Comparison of ENCODE assay signal across 9 mouse cellular contexts in the genomic region with DNA sequence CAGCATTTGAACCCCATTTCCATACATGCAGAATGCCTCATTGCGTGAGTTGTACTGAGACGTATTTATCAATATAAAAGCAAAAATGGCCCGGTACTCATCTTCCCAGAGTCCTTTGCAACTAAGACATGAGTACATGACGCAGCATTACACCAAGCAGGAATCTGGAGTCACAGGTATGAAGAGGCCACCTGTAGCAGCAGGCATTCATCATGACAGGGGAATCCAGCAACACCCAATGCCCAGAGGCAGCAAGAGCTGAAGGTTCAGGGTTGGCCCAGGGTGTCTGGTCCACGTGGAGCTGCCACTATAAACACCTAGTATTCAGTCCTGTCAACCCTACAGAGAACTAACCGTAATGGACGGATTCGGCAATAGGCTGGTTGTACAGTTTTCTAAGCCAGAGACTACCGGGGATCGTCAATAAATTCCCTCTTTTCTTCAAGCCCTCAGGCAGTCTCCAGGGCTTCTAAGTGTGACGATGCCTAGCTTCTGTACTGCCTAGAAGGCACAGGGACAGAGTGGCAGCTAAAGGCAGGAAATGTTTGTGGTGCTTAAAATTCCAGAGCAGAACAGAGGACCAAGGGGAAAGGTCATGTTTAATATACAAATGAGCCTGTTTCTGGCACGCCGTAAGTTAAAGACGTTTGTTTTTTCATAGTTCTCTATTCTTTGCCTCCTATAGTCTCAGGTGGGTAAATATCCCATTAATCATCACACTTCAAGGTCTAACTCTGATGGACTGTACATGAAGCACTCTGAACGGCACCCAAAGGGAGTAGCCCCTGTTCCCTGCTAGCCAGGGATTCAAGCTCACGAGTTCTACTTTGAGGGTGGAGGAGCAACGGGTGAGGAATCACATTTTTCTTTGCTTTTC.
DNase-seq lines count a peak whose midpoint lies in the region; ATAC-seq and TF ChIP-seq lines count a peak whose summit lies in the region.
"Had no signal": no experiment of that assay in that cellular context is flagged by ENCODE, and none has a peak within 500 bp of the region (broad histone marks: within the 10 kb centered on the region; RNA-seq: fewer than 3 reads in every experiment).

No protein-coding gene starts in this region.

- H3K27me3 ChIP-seq in heart, postnatal 0 days (ENCODE audit: control insufficient read depth, insufficient read depth, low read length): no peaks in the 10 kb centered on the region
- no peaks in the 10 kb centered on the region for H3K27me3 ChIP-seq in liver, embryonic 11.5 days (replicated peaks; ENCODE audit: control insufficient read depth, insufficient read depth, low read length)
- no peaks in the 10 kb centered on the region for H3K27me3 ChIP-seq in stomach, embryonic 14.5 days (ENCODE audit: control insufficient read depth, insufficient read depth, low read length)

- H3K4me3 ChIP-seq in heart, postnatal 0 days (ENCODE audit: low read depth, low read length): no peak overlapping the region
- H3K4me3 ChIP-seq in liver, embryonic 11.5 days (ENCODE audit: low read depth, low read length): no peak overlapping the region
- no peak overlapping the region for H3K4me3 ChIP-seq in stomach, embryonic 14.5 days (ENCODE audit: low read depth, low read length)

- H3K4me1 ChIP-seq in heart, postnatal 0 days (ENCODE audit: control insufficient read depth, insufficient read depth): peaks cover 16% of the 10 kb centered on the region; the same call in 1 of the 2 replicates
- peaks cover 10% of the 10 kb centered on the region for H3K4me1 ChIP-seq in liver, embryonic 11.5 days (replicated peaks; ENCODE audit: control insufficient read depth, insufficient read depth, low read length)
- H3K4me1 ChIP-seq in stomach, embryonic 14.5 days (ENCODE audit: control insufficient read depth, insufficient read depth, low read length): peaks cover 14% of the 10 kb centered on the region

- intact Hi-C loops in left cerebral cortex, postnatal 36 days (cut with DNase I): no loop called here

- H3K27ac ChIP-seq in heart, postnatal 0 days (ENCODE audit: low read depth): peak overlapping the region; percentile 44
- H3K27ac ChIP-seq in liver, embryonic 11.5 days (ENCODE audit: low read depth, low read length): no peak overlapping the region; the same call in 1 of the 2 replicates
- H3K27ac ChIP-seq in stomach, embryonic 14.5 days (ENCODE audit: low read length): peak overlapping the region; percentile 52; the same call in 1 of the 2 replicates

- TF ChIP-seq CTCF in heart, postnatal 0 days (IDR thresholded peaks at IDR 0.05; ENCODE audit: low read depth): no peak

- 32% methylated on average over 17 of the region's 17 CpGs for WGBS in heart, postnatal 0 days
- 57% methylated on average over 17 of the region's 17 CpGs for WGBS in liver, embryonic 11.5 days
- 25% methylated on average over 17 of the region's 17 CpGs for WGBS in stomach, embryonic 14.5 days

- H3K4me2 ChIP-seq in heart, postnatal 0 days (ENCODE audit: low read depth, low read length): peak overlapping the region; percentile 15
- H3K4me2 ChIP-seq in liver, embryonic 11.5 days: 0 out of 2 replicates have a peak overlapping the region, but pooled peaks have one; percentile 19
- H3K4me2 ChIP-seq in stomach, embryonic 14.5 days (replicated peaks; ENCODE audit: low read depth, low read length): peak overlapping the region; percentile 26

- peak; percentile 54 for DNase-seq in kidney, adult 18-20 months
- DNase-seq in kidney, postnatal 4 days: no peak
- DNase-seq in heart, postnatal 0 days (ENCODE audit: low spot score): peak; percentile 69
- no peak for DNase-seq in liver, embryonic 11.5 days (ENCODE audit: low spot score)
- no peak for DNase-seq in left cerebral cortex, postnatal 36 days (ENCODE audit: low spot score in 2 of 2)
- no peak for DNase-seq in urinary bladder, adult 2 months (ENCODE audit: low spot score)
- no peak for DNase-seq in left cerebral cortex, adult 9 months (ENCODE audit: low spot score in 2 of 2)
- DNase-seq: gastrocnemius, postnatal 10 days had no signal

- peak; percentile 83 for ATAC-seq in heart, postnatal 0 days (ENCODE audit: insufficient read depth, low read depth)
- ATAC-seq in liver, embryonic 11.5 days (replicated peaks; ENCODE audit: low FRiP score): no peak
- ATAC-seq in stomach, embryonic 14.5 days (ENCODE audit: insufficient number of reproducible peaks, insufficient read depth, low FRiP score, low read depth): peak; percentile 85

- no peak overlapping the region for H3K9ac ChIP-seq in heart, postnatal 0 days (replicated peaks; ENCODE audit: low read depth, low read length)
- no peak overlapping the region for H3K9ac ChIP-seq in liver, embryonic 11.5 days (ENCODE audit: low read depth, low read length)
- no peak overlapping the region for H3K9ac ChIP-seq in stomach, embryonic 14.5 days (replicated peaks; ENCODE audit: low read depth, low read length)

- TF ChIP-seq EP300 in heart, postnatal 0 days (IDR thresholded peaks at IDR 0.05; ENCODE audit: low read depth): no peak

- no peaks in the 10 kb centered on the region; the same call in 1 of the 2 replicates for H3K9me3 ChIP-seq in heart, postnatal 0 days (replicated peaks; ENCODE audit: control insufficient read depth, low read length)
- H3K9me3 ChIP-seq in liver, embryonic 11.5 days (ENCODE audit: control insufficient read depth, low read length): no peaks in the 10 kb centered on the region
- H3K9me3 ChIP-seq in stomach, embryonic 14.5 days (ENCODE audit: control insufficient read depth, low read depth, low read length): 0 out of 2 replicates have a peak, but pooled peaks cover 2% of the 10 kb centered on the region

- H3K36me3 ChIP-seq in heart, postnatal 0 days (replicated peaks; ENCODE audit: control insufficient read depth, insufficient read depth, low read length): no peaks in the 10 kb centered on the region
- H3K36me3 ChIP-seq in liver, embryonic 11.5 days (ENCODE audit: control insufficient read depth, insufficient read depth, low read length): no peaks in the 10 kb centered on the region
- no peaks in the 10 kb centered on the region for H3K36me3 ChIP-seq in stomach, embryonic 14.5 days (ENCODE audit: control insufficient read depth, insufficient read depth, low read length)

Comparison
In these comparisons a context has a peak if more than half of its experiments do, and no peak if none do; other contexts are left out.
1. DNase-seq: peak in kidney, adult 18-20 months (single experiment) and heart, postnatal 0 days (single experiment); none in kidney, postnatal 4 days (0 of 2), liver, embryonic 11.5 days (single experiment), left cerebral cortex, postnatal 36 days (0 of 2), urinary bladder, adult 2 months (single experiment) and left cerebral cortex, adult 9 months (0 of 2).
2. Peak in every context shown above with its lines, with median percentiles within 50 percentile points of each other: H3K4me2 ChIP-seq.